Mouse (Mus musculus) small intestine, adult 2 months (tissue): ENCODE measurements at regions not wholly inside any gene's neighbourhood (a gene's known extent, or its start where the extent isn't known, plus 50 kb on each side); places are given as distances from the start of the nearest gene placed in this dataset.

ENCODE experiments used
- CTCF ChIP-seq: fragments of 200-500 bp; IDR thresholded peaks from 2 replicates; pipeline ENCODE4 v1.5.1; 2012; ENCODE audit warnings: low read depth, mild to moderate bottlenecking, control low read depth, inconsistent platforms, low read length, moderate library complexity, mixed read lengths; ENCODE audit not compliant: insufficient replicate concordance, insufficient read length; ENCODE audit errors: extremely low read depth
- POLR2A ChIP-seq: fragments of 200-500 bp; IDR thresholded peaks from 2 replicates; pipeline ENCODE4 v1.6.1; 2012; ENCODE audit warnings: low read depth, mild to moderate bottlenecking, control low read depth, inconsistent platforms, low read length, moderate library complexity

- TF ChIP-seq CTCF: no peak
- TF ChIP-seq POLR2A: no peak
These were observed 62.4 kb upstream of the Trp53i11 start for GRCm38 (mm10) chr2:93124866-93125467.
